Mouse (Mus musculus) forebrain, embryonic 12.5 days (tissue): ENCODE measurements around the gene Slc9a1. TPM values are rescaled to one million over a fixed set of nuclear protein-coding genes. Genes with fewer than 3 reads are reported as not detected.

ENCODE experiments used
- microRNA-seq: library from miRNA; unstranded; fragments of <30 nt; microRNA quantifications from one replicate; pipeline ENCODE4, GENCODE M21; 2017
- polyA plus RNA-seq: library from polyadenylated mRNA; unstranded; fragments of >200 nt; fragmentation: Nextera tagmentation; extraction: Ambion mirVana; gene quantifications from 2 replicates; pipeline ENCODE4 v1.2.1, GENCODE M21; 2016

The Slc9a1 gene
- polyA plus RNA-seq, 1 experiment from 2014 or later = 7.2 TPM

Small RNA genes lying within 50 kb of the gene (microRNA-seq; reads per million reads assigned to microRNA genes)
- 1.9 reads per million for gene Mir5122

Other genes starting within 250 kb of the Slc9a1 start
- 36.4 and 42.5 TPM in 2 replicates for gene Wasf2, start 239.2 kb upstream of the Slc9a1 start, polyA plus RNA-seq
- 0.47 and 0.50 TPM in 2 replicates for gene Cd164l2, start 157.6 kb upstream of the Slc9a1 start, polyA plus RNA-seq
- gene Gpr3, start 157.2 kb upstream of the Slc9a1 start, polyA plus RNA-seq = 0.14 and 0.29 TPM in 2 replicates
- 1.3 TPM in 2 replicates for gene Map3k6, start 128.9 kb upstream of the Slc9a1 start, polyA plus RNA-seq
- 0.74 and 0.80 TPM in 2 replicates for gene Sytl1, start 106.6 kb upstream of the Slc9a1 start, polyA plus RNA-seq
- gene Tmem222, start 91.9 kb upstream of the Slc9a1 start, polyA plus RNA-seq = 70.9 and 74.3 TPM in 2 replicates
- 21.1 and 22.9 TPM in 2 replicates for gene Wdtc1, start 16.2 kb upstream of the Slc9a1 start, polyA plus RNA-seq
- gene Tent5b, start 110.4 kb downstream of the Slc9a1 start, polyA plus RNA-seq = 0.24 and 0.50 TPM in 2 replicates
- 0.97 and 2.2 TPM in 2 replicates for gene Trnp1, start 128.8 kb downstream of the Slc9a1 start, polyA plus RNA-seq
- gene Kdf1, start 149.3 kb downstream of the Slc9a1 start, polyA plus RNA-seq = 1.4 and 1.7 TPM in 2 replicates
- gene Nudc, start 176.3 kb downstream of the Slc9a1 start, polyA plus RNA-seq = 393 and 406 TPM in 2 replicates
- not detected in 2 replicates for gene Nr0b2, start 183.7 kb downstream of the Slc9a1 start, polyA plus RNA-seq
- 8.7 and 9.8 TPM in 2 replicates for gene Gpatch3, start 205.0 kb downstream of the Slc9a1 start, polyA plus RNA-seq
- gene Gpn2, start 214.7 kb downstream of the Slc9a1 start, polyA plus RNA-seq = 26.0 and 26.6 TPM in 2 replicates
- gene Sfn, start 232.5 kb downstream of the Slc9a1 start, polyA plus RNA-seq = 3.9 and 6.8 TPM in 2 replicates